Mouse (Mus musculus): ENCODE measurements around the gene Cd37.

The Cd37 gene

GRCm38 (mm10) chr7:45234333-45234841, 4.5 kb downstream of the Cd37 start:
- DNase-seq = peak; percentile 61

- peak; percentile 58 for DNase-seq
Observed at GRCm38 (mm10) chr7:45233580-45234332, 5.2 kb downstream of the Cd37 start.

GRCm38 (mm10) chr7:45232716-45233465, 6.0 kb downstream of the Cd37 start:
- no peak for DNase-seq

GRCm38 (mm10) chr7:45231941-45232340, 7.0 kb downstream of the Cd37 start:
- no peak for DNase-seq

GRCm38 (mm10) chr7:45231192-45231591, 7.7 kb downstream of the Cd37 start:
- DNase-seq = no peak

GRCm38 (mm10) chr7:45229459-45230203, 9.3 kb downstream of the Cd37 start:
- no peak for DNase-seq

- DNase-seq = no peak
Observed at GRCm38 (mm10) chr7:45229046-45229445, 9.9 kb downstream of the Cd37 start.

GRCm38 (mm10) chr7:45228548-45228947, 10.4 kb downstream of the Cd37 start:
- DNase-seq = no peak

- no peak for DNase-seq
Observed at GRCm38 (mm10) chr7:45226421-45226820, 12.5 kb downstream of the Cd37 start.

- DNase-seq = no peak
Observed at GRCm38 (mm10) chr7:45224826-45225225, 14.1 kb downstream of the Cd37 start.

GRCm38 (mm10) chr7:45221680-45222079, 17.2 kb downstream of the Cd37 start:
- no peak for DNase-seq

- peak; percentile 96 for DNase-seq
Observed at GRCm38 (mm10) chr7:45216442-45217183, 22.3 kb downstream of the Cd37 start.

GRCm38 (mm10) chr7:45215673-45216441, 23.1 kb downstream of the Cd37 start, which contains the start of gene Tead2:
Tead2 (plus strand) TSS chr7:45215753.
- peak; percentile 90 for DNase-seq

GRCm38 (mm10) chr7:45213708-45214107, 25.2 kb downstream of the Cd37 start:
- DNase-seq = no peak

GRCm38 (mm10) chr7:45212356-45212755, 26.6 kb downstream of the Cd37 start:
- no peak for DNase-seq

GRCm38 (mm10) chr7:45211851-45212251, 27.1 kb downstream of the Cd37 start, which contains the start of gene Dkkl1:
Dkkl1 (minus strand) TSS chr7:45212147.
- DNase-seq = no peak

- DNase-seq = no peak
Observed at GRCm38 (mm10) chr7:45211070-45211469, 27.8 kb downstream of the Cd37 start.

- no peak for DNase-seq
Observed at GRCm38 (mm10) chr7:45208260-45208659, 30.7 kb downstream of the Cd37 start.

- DNase-seq = peak; percentile 100
Observed at GRCm38 (mm10) chr7:45204380-45205143, 34.4 kb downstream of the Cd37 start, which contains the start of gene Ccdc155. Ccdc155 (minus strand) TSS chr7:45204892.

GRCm38 (mm10) chr7:45202654-45203053, 36.3 kb downstream of the Cd37 start:
- DNase-seq = no peak

- DNase-seq = no peak
Observed at GRCm38 (mm10) chr7:45198961-45199360, 40.0 kb downstream of the Cd37 start.

Measured in embryo, embryonic 11 days (tissue).